Mouse (Mus musculus) liver, adult 2 months (tissue): ENCODE measurements around the gene Mrps7.

Source experiments
- CTCF ChIP-seq: fragments of 200-500 bp; IDR thresholded peaks from 2 replicates; pipeline ENCODE4 v1.5.1; 2011; ENCODE audit warnings: low read depth, low read length, control low read depth
- POLR2A ChIP-seq: fragments of 200-500 bp; IDR thresholded peaks from 2 replicates; pipeline ENCODE4 v1.6.1; 2011; ENCODE audit warnings: low read length, control low read depth; ENCODE audit not compliant: insufficient read depth; ENCODE audit errors: extremely low read depth

GRCm38 (mm10) chr11:115612410-115613137 is 8.8 kb downstream of the Mrps7 start, which contains the start of gene Mif4gd:
- peak; percentile 59 for TF ChIP-seq CTCF
- peak; percentile 65 for TF ChIP-seq POLR2A
